Mouse (Mus musculus): ENCODE results near the gene Igdcc4. TPM values are rescaled to one million over a fixed set of nuclear protein-coding genes. Genes with fewer than 3 reads are reported as not detected.

Igdcc4 gene
- total RNA-seq (2023; ENCODE audit: inconsistent age): 0.21 to 0.27 TPM (median 0.22 TPM) in 4 replicates

GRCm38 (mm10) chr9:65100991-65101685, at the start of gene Igdcc4:
Gene Igdcc4, plus strand, starts transcription at chr9:65101486.

GRCm38 (mm10) chr9:65140936-65141305, 39.6 kb downstream of the Igdcc4 start, which contains the start of gene Igdcc3:
Gene Igdcc3, plus strand, starts transcription at chr9:65141189.

Other genes starting within 250 kb of the Igdcc4 start
- not detected in 4 replicates for gene Slc24a1, start 149.9 kb upstream of the Igdcc4 start, total RNA-seq (2023; ENCODE audit: inconsistent age)
- 27.1 to 37.6 TPM (median 32.7 TPM) in 4 replicates for gene Ints14, start 140.6 kb upstream of the Igdcc4 start, total RNA-seq (2023; ENCODE audit: inconsistent age)
- 19.8 to 23.2 TPM (median 20.2 TPM) in 4 replicates for gene Hacd3, start 79.8 kb upstream of the Igdcc4 start, total RNA-seq (2023; ENCODE audit: inconsistent age)
- 84.4 to 90.4 TPM (median 86.0 TPM) in 4 replicates for gene Dpp8, start 69.1 kb upstream of the Igdcc4 start, total RNA-seq (2023; ENCODE audit: inconsistent age)
- not detected in 4 replicates for gene Igdcc3, start 39.7 kb downstream of the Igdcc4 start, total RNA-seq (2023; ENCODE audit: inconsistent age)
- gene Parp16, start 93.9 kb downstream of the Igdcc4 start, total RNA-seq (2023; ENCODE audit: inconsistent age): 3.7 to 6.5 TPM (median 4.3 TPM) in 4 replicates
- not detected in 4 replicates for gene Cilp, start 163.7 kb downstream of the Igdcc4 start, total RNA-seq (2023; ENCODE audit: inconsistent age)
- 30.2 to 36.2 TPM (median 31.7 TPM) in 4 replicates for gene Clpx, start 192.8 kb downstream of the Igdcc4 start, total RNA-seq (2023; ENCODE audit: inconsistent age)
- 21.5 to 25.0 TPM (median 21.9 TPM) in 4 replicates for gene Pdcd7, start 244.6 kb downstream of the Igdcc4 start, total RNA-seq (2023; ENCODE audit: inconsistent age)